Mouse (Mus musculus): ENCODE measurements around the gene Atp6v0a4. TPM values are rescaled to one million over a fixed set of nuclear protein-coding genes. Genes with fewer than 3 reads are reported as not detected.

The Atp6v0a4 gene
- polyA plus RNA-seq, 1 experiment, result not detected

DNA sequence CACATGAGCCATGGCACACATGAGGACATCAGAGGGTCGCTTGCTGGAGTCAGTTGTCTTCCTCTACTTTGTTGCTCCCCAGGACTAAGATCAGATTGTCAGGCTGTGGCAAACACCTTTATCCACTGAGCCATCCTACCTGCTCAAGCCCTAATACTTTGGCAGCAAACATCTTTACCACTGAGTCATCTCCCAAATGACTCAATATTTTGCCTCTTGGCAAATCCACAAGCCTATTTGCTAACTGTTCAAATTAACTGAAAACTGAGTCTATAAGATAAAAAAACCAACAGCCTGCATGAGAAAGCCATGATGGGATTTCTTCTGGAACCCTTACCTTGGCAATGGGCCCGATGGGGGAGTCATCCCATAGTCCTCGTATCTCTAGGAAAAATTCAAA is 14.7 kb upstream of the Atp6v0a4 start:
- Histone ChIP-seq H3K27ac (ENCODE audit: control insufficient read depth, insufficient read depth, low read depth, low read length, poor library complexity) (no peak overlapping the region), H3K4me1 (ENCODE audit: control insufficient read depth, insufficient read depth, low read length) (no peaks in the 10 kb centered on the region), H3K4me3 (replicated peaks; ENCODE audit: control insufficient read depth, low read depth, low read length) (no peak overlapping the region)
- WGBS, result 80% methylated on average over 3 of the region's 3 CpGs
- no peak for TF ChIP-seq CTCF (IDR thresholded peaks at IDR 0.05; ENCODE audit: control insufficient read depth, insufficient read depth, low read length)
- TF ChIP-seq POLR2A (IDR thresholded peaks at IDR 0.05; ENCODE audit: borderline replicate concordance, control insufficient read depth, low read depth, low read length), result no peak

DNA sequence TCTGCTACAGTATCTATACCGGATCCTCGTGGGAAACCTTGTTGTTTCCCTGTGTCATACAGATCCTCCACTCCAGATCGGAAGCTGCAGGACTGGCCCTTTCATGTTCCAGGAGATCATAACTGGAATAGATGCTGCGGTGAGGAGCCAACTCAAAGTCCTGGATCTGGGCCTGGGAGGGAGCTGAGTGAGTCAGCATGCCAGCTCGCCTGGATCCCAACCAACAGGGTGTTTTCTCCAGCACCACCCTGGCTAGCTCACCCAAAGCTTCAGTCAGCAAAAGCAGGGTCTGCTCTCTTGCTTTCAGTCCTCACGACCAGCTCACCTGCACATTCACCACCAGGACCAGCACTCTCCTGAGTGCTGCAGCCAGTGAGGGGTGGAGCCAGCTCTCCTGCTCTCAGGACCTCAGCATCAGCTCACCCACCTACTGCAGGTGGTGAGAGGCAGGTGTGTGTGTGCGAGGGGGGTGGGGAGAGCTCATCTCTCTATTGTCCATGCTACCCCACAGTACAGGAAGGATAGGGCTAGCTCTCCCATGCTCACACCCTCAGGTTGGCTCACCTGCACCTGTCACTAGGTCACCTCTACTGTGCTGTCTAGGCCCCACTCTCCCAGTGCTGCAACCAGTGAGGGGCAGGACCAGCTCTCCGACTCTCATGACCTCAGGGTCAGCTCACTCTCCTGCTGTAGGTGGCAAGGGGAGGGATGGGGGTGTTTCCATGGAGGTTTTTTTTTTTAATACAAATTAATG is 10.6 kb upstream of the Atp6v0a4 start:
- Histone ChIP-seq H3K4me3 (replicated peaks; ENCODE audit: control insufficient read depth, low read depth, low read length) (no peak overlapping the region), H3K4me1 (ENCODE audit: control insufficient read depth, insufficient read depth, low read length) (no peaks in the 10 kb centered on the region), H3K27ac (ENCODE audit: control insufficient read depth, insufficient read depth, low read depth, low read length, poor library complexity) (no peak overlapping the region)
- TF ChIP-seq POLR2A (IDR thresholded peaks at IDR 0.05; ENCODE audit: borderline replicate concordance, control insufficient read depth, low read depth, low read length) (no peak), CTCF (IDR thresholded peaks at IDR 0.05; ENCODE audit: control insufficient read depth, insufficient read depth, low read length) (no peak)
- WGBS, result 90% methylated on average over 8 of the region's 8 CpGs

DNA sequence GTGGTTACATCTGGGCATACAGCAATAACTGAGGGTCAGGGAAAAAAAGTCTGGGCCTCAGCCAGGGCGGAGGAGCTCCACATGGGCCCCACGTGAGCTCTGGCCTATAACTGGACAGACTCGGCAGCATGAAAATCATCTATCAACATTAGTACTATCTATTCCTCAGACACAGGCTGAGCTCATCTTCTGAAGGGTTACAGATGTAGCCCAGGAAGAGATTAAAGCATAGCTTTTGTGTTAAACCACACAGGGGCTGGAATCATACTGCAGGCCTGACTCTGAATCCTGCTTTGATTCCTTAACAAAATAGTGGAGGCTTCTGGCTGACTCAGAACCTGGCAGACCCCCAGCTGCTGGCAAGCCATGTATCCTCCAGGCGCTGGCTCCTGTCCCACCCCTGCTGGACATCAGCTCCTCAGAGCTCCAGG is 7.4 kb upstream of the Atp6v0a4 start:
- no peak overlapping the region for H3K4me3 ChIP-seq (replicated peaks; ENCODE audit: control insufficient read depth, low read depth, low read length)
- no peak overlapping the region for H3K27ac ChIP-seq (ENCODE audit: control insufficient read depth, insufficient read depth, low read depth, low read length, poor library complexity)
- no peaks in the 10 kb centered on the region for H3K4me1 ChIP-seq (ENCODE audit: control insufficient read depth, insufficient read depth, low read length)
- 77% methylated on average over 4 of the region's 4 CpGs for WGBS
- TF ChIP-seq POLR2A (IDR thresholded peaks at IDR 0.05; ENCODE audit: borderline replicate concordance, control insufficient read depth, low read depth, low read length) (no peak), CTCF (IDR thresholded peaks at IDR 0.05; ENCODE audit: control insufficient read depth, insufficient read depth, low read length) (no peak)

DNA sequence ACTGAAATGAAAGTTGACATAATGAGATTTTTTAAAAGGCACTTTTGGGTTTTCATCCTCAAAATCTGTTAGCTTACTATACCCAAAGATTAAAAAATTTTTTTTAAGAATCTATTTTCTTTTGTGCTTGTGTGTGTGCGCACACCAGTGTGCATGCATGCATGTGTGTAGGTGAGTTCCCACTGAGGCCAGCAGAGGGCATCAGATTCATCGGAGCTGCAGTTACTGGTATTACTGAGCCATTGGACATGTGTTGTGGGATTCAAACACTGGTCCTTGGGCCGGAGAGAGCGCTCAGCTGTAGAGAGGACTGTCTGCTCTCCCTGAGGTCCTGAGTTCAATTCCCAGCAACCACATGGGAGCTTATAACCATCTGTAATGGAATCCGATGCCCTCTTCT is 5.5 kb upstream of the Atp6v0a4 start:
- 90% methylated on average over 5 of the region's 5 CpGs for WGBS
- TF ChIP-seq CTCF (IDR thresholded peaks at IDR 0.05; ENCODE audit: control insufficient read depth, insufficient read depth, low read length) (no peak), POLR2A (IDR thresholded peaks at IDR 0.05; ENCODE audit: borderline replicate concordance, control insufficient read depth, low read depth, low read length) (no peak)
- no peaks in the 10 kb centered on the region for H3K4me1 ChIP-seq (ENCODE audit: control insufficient read depth, insufficient read depth, low read length)
- H3K4me3 ChIP-seq (replicated peaks; ENCODE audit: control insufficient read depth, low read depth, low read length), result no peak overlapping the region
- H3K27ac ChIP-seq (ENCODE audit: control insufficient read depth, insufficient read depth, low read depth, low read length, poor library complexity), result no peak overlapping the region

DNA sequence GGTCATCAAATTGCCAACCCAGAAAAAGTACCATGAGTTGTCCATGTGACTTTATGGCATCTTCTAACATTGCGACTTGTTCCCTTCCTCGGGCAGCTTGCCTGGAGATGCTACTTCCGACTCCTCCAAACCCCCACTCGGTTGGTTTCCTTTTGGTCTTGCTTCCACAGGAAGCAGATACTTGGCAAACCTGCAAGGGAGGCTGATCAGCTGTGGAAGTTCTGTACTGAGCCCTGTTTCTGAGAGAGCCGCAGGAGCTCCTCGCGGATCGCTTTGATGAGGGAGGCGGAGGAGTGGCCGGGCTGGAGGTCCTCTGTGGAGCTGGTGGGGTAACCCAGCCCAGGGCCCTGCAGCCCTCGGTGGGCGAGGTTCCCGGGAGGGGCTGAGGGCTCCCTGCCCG is 3.7 kb upstream of the Atp6v0a4 start:
- TF ChIP-seq CTCF (IDR thresholded peaks at IDR 0.05; ENCODE audit: control insufficient read depth, insufficient read depth, low read length), result no peak
- no peak for TF ChIP-seq POLR2A (IDR thresholded peaks at IDR 0.05; ENCODE audit: borderline replicate concordance, control insufficient read depth, low read depth, low read length)
- 82% methylated on average over 14 of the region's 14 CpGs for WGBS
- Histone ChIP-seq H3K27ac (ENCODE audit: control insufficient read depth, insufficient read depth, low read depth, low read length, poor library complexity) (no peak overlapping the region), H3K4me3 (replicated peaks; ENCODE audit: control insufficient read depth, low read depth, low read length) (no peak overlapping the region), H3K4me1 (ENCODE audit: control insufficient read depth, insufficient read depth, low read length) (no peaks in the 10 kb centered on the region)

DNA sequence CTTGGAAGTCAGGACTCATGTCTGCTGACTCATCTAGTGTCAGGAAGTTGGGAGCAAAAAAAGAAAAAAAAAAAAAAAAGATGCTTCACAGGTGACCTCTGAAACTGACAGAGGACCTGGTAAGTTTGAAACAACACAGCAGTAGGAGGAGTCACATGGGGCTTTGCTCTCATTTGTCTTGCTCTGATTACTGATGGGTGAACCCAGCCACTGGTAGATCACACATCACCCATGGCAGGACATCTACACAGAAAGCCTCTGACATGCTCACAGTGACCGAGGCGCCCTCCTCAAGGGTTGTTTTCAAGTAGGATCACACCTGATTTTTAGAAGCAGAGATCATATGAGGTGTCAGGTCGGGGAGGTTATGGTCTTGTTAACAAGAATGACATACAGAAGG is 1.1 kb upstream of the Atp6v0a4 start:
- H3K4me3 ChIP-seq (replicated peaks; ENCODE audit: control insufficient read depth, low read depth, low read length), result no peak overlapping the region
- no peaks in the 10 kb centered on the region for H3K4me1 ChIP-seq (ENCODE audit: control insufficient read depth, insufficient read depth, low read length)
- TF ChIP-seq CTCF (IDR thresholded peaks at IDR 0.05; ENCODE audit: control insufficient read depth, insufficient read depth, low read length) (no peak), POLR2A (IDR thresholded peaks at IDR 0.05; ENCODE audit: borderline replicate concordance, control insufficient read depth, low read depth, low read length) (no peak)
- H3K27ac ChIP-seq (ENCODE audit: control insufficient read depth, insufficient read depth, low read depth, low read length, poor library complexity), result no peak overlapping the region
- WGBS, result 76% methylated on average over 3 of the region's 3 CpGs

DNA sequence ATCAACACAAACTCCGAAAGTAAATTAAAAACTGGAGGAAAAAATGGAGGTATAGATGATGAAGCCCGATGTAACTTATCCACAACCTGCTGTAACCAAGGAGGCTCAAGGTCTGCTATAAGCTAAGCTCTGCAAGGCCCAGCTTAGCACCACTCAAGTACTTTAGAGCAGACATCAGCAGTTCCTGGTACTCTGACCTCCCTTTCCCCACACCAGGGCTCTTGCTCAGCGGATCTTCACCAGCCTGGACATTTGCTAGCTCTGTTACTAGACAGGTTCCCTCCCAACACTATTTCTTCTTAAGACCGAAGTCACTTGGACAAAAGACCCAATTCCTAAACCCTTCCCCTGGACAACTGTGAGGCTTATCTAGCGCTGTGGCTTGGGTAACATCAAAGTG is 496 bp upstream of the Atp6v0a4 start:
- no peak overlapping the region for H3K4me3 ChIP-seq (replicated peaks; ENCODE audit: control insufficient read depth, low read depth, low read length)
- no peak overlapping the region for H3K27ac ChIP-seq (ENCODE audit: control insufficient read depth, insufficient read depth, low read depth, low read length, poor library complexity)
- no peaks in the 10 kb centered on the region for H3K4me1 ChIP-seq (ENCODE audit: control insufficient read depth, insufficient read depth, low read length)
- TF ChIP-seq POLR2A (IDR thresholded peaks at IDR 0.05; ENCODE audit: borderline replicate concordance, control insufficient read depth, low read depth, low read length), result no peak
- TF ChIP-seq CTCF (IDR thresholded peaks at IDR 0.05; ENCODE audit: control insufficient read depth, insufficient read depth, low read length), result no peak
- 90% methylated on average over 5 of the region's 5 CpGs for WGBS

DNA sequence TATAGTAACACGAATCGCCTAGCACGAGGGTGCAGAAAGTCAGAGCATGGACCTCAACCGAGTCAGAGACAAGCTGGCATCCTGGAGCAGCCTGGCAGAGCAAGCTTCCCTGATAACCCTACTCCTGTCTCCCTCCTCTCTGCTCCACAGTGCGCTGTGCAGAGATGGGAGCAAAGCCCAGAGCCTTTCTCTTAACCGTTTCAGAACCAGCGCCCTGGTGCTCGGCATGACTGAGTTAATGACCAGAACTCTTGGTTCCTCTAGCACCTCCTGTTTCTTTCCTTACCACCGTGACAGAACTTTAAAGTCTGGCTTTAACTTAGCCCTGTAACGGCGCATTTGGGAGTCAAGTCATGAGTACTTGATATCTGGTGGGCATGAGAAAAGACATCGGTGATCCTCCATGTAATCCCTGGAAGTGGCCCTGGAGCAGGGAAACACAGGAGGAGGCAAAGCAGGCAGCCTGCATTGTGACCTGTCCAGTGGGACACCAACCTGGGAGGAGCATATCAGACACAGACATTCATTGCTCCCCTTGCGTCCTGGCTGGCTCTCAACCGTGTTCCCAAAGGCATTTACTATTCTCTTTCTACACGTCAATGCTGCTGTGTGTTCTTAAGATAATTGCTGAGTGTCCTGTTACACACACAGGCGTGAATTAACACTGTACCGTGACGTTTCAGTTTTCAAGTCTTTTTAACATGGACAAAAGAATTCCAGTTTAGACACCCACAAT is 747 bp downstream of the Atp6v0a4 start:
- 85% methylated on average over 18 of the region's 18 CpGs for WGBS
- TF ChIP-seq CTCF (IDR thresholded peaks at IDR 0.05; ENCODE audit: control insufficient read depth, insufficient read depth, low read length), result no peak
- TF ChIP-seq POLR2A (IDR thresholded peaks at IDR 0.05; ENCODE audit: borderline replicate concordance, control insufficient read depth, low read depth, low read length), result no peak

More for the DNA sequence above, 747 bp downstream of the Atp6v0a4 start:
- Histone ChIP-seq H3K4me1 (ENCODE audit: control insufficient read depth, insufficient read depth, low read length) (no peaks in the 10 kb centered on the region), H3K4me3 (replicated peaks; ENCODE audit: control insufficient read depth, low read depth, low read length) (no peak overlapping the region), H3K27ac (ENCODE audit: control insufficient read depth, insufficient read depth, low read depth, low read length, poor library complexity) (no peak overlapping the region)
